Mouse (Mus musculus): Measurements from ENCODE around the gene Hhatl. TPM values are rescaled to one million over a fixed set of nuclear protein-coding genes. Genes with fewer than 3 reads are reported as not detected.

Gene Hhatl
- 5.1 and 5.2 TPM in 2 replicates for polyA plus RNA-seq (2012; rRNA removed)

DNA sequence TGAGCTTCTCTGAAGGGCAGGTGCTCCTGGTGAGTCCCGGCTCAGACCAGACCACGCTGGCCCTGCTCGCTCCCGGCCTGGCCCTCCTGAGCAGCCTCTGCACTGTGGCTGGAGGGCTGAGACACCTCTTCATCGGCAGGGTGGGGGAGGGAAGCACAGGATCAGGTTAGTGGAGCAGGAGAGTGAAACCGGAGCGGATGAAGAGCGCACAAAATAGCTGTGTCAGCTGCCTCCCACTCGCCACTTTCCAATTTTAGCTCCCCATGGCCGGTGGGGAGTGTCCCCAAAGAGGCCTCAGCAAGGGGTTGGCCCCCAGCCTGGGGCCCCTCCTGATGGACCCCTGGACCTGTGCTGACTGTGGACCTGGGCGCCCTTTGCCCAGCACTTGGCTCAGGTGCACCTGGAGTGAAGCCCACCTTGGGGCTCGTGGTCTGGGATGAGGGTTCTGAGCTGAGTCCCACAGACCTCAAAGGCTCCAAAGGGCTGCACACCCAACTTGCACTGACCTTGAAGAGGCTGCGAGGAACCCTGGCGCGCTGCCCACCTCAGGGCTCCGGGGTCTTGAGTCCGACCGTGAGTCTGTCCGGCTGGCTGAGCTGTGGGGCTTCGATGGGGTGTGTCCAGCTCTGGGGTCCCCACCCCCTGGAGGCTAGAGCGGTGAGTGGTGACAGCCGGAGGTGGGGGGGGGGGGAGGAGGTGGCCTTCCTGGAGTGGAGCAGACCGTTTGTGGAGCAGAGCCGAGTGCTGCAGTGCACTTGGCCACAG is at the start of gene Hhatl:
Gene Hhatl, minus strand, starts transcription at position 751 of the 765 bp plus-strand sequence.
- no peaks in the 10 kb centered on the region for H3K27me3 ChIP-seq (ENCODE audit: control insufficient read depth, insufficient read depth, low read length)
- no peaks in the 10 kb centered on the region for H3K4me1 ChIP-seq (ENCODE audit: control insufficient read depth, insufficient read depth, insufficient read length, low read length)
- TF ChIP-seq CTCF (IDR thresholded peaks at IDR 0.05; ENCODE audit: extremely low read depth, insufficient read length, insufficient replicate concordance, low read depth, low read length) (no peak), POLR2A (IDR thresholded peaks at IDR 0.05; ENCODE audit: low read depth, low read length) (no peak)
- no peaks in the 10 kb centered on the region for H3K36me3 ChIP-seq (ENCODE audit: control insufficient read depth, insufficient read depth, low read length)
- 53% methylated on average over 24 of the region's 24 CpGs for WGBS
- H3K27ac ChIP-seq (ENCODE audit: insufficient read depth, low read depth, low read length): no peak within 1 kb of the TSS
- no peak within 1 kb of the TSS for H3K4me3 ChIP-seq (ENCODE audit: low read depth, low read length)

DNA sequence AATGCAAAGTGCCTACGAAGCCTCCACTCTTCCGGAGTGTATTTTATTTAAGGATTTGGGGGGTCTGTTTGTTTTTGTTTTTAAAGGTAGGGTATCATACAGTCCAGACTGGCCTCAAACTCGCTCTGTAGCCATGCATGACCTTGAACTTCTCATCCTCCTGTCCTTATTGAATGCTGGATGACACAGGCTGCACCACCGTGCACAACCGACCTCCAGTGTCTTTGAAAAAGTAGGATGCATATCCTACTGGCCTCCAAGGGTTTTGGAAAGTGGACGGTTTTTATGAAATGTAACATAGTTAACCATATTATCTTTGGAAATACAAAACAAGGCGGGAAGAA is 47.3 kb upstream of the Hhatl start:
- no peak for TF ChIP-seq POLR2A (IDR thresholded peaks at IDR 0.05; ENCODE audit: low read depth, low read length)
- TF ChIP-seq CTCF (IDR thresholded peaks at IDR 0.05; ENCODE audit: extremely low read depth, insufficient read length, insufficient replicate concordance, low read depth, low read length): no peak
- Histone ChIP-seq H3K27ac (ENCODE audit: insufficient read depth, low read depth, low read length) (no peak overlapping the region), H3K4me1 (ENCODE audit: control insufficient read depth, insufficient read depth, insufficient read length, low read length) (peaks cover 2% of the 10 kb centered on the region; the same call in 1 of the 2 replicates), H3K27me3 (ENCODE audit: control insufficient read depth, insufficient read depth, low read length) (peaks cover 9% of the 10 kb centered on the region), H3K36me3 (ENCODE audit: control insufficient read depth, insufficient read depth, low read length) (no peaks in the 10 kb centered on the region), H3K4me3 (ENCODE audit: low read depth, low read length) (peak overlapping the region; percentile 43)
- WGBS: 34% methylated on average over 7 of the region's 7 CpGs

DNA sequence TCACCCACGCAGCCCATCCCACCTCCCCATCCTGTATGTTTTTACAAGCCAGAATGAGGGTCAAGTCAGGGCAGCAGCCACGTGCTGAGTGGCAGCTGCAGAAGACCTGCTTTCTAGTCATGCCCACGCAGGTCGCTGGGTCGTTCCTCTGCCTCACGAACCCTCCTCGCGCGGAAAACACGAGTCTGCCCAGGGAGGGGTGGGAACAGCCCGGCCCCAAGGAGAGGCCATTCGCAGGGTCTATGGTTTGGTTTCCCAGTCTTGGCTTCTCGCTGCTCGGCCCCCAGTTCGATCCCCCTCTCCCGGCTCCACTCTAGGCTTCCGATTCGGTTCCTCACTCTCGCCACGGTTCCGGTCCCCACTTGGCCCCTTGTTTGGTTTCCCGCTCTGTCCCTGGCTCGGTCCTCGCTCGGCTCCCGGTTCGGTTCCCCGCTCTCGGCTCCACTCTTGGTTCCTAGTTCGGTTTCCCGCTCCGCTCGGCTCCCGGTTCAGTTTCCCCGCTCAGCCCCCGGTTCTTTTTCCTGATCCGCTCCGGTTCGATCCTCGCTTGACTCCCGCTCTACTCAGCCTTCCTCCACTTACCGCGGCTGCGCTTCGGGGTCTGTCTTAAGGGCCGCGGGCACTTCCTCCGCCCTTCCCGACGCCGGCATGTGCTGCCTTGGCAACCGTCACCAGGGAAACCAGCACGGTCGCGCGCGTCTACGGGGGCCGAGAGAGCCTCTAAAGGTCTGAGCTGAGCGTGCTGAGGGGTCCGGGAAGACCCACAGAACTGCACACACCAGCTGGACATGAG is 46.7 kb upstream of the Hhatl start, which contains the start of gene Ccdc13:
Gene Ccdc13, minus strand, starts transcription at position 633 of the 793 bp plus-strand sequence.
- no peaks in the 10 kb centered on the region for H3K36me3 ChIP-seq (ENCODE audit: control insufficient read depth, insufficient read depth, low read length)
- H3K4me3 ChIP-seq (ENCODE audit: low read depth, low read length): peak within 1 kb of the TSS; percentile 43
- H3K27ac ChIP-seq (ENCODE audit: insufficient read depth, low read depth, low read length): no peak within 1 kb of the TSS
- no peak for TF ChIP-seq CTCF (IDR thresholded peaks at IDR 0.05; ENCODE audit: extremely low read depth, insufficient read length, insufficient replicate concordance, low read depth, low read length)
- no peak for TF ChIP-seq POLR2A (IDR thresholded peaks at IDR 0.05; ENCODE audit: low read depth, low read length)
- WGBS: 12% methylated on average over 61 of the region's 61 CpGs
- peaks cover 2% of the 10 kb centered on the region; the same call in 1 of the 2 replicates for H3K4me1 ChIP-seq (ENCODE audit: control insufficient read depth, insufficient read depth, insufficient read length, low read length)
- peaks cover 9% of the 10 kb centered on the region for H3K27me3 ChIP-seq (ENCODE audit: control insufficient read depth, insufficient read depth, low read length)

DNA sequence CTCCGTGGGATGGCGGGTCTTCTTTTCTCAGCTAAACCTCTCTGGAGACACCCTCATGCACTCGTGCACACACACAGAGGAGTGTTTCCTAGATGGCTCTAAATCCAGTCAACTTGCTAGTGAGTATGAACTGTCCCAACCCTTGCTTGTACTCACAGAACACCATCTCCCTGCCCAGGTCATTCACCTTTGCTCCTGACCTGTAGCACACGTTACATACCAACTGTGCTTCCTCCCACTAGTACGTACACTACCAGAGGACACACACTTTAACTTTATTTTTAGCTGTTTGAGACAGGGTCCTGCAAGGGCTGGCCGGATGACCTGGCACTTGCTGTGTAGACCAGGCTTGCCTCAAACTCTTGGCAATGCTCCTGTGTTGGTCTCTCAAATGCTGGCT is 45.7 kb upstream of the Hhatl start:
- no peak overlapping the region for H3K4me3 ChIP-seq (ENCODE audit: low read depth, low read length)
- H3K36me3 ChIP-seq (ENCODE audit: control insufficient read depth, insufficient read depth, low read length): no peaks in the 10 kb centered on the region
- no peak overlapping the region for H3K27ac ChIP-seq (ENCODE audit: insufficient read depth, low read depth, low read length)
- TF ChIP-seq CTCF (IDR thresholded peaks at IDR 0.05; ENCODE audit: extremely low read depth, insufficient read length, insufficient replicate concordance, low read depth, low read length): no peak
- no peak for TF ChIP-seq POLR2A (IDR thresholded peaks at IDR 0.05; ENCODE audit: low read depth, low read length)
- peaks cover 2% of the 10 kb centered on the region; the same call in 1 of the 2 replicates for H3K4me1 ChIP-seq (ENCODE audit: control insufficient read depth, insufficient read depth, insufficient read length, low read length)
- H3K27me3 ChIP-seq (ENCODE audit: control insufficient read depth, insufficient read depth, low read length): peaks cover 9% of the 10 kb centered on the region
- 84% methylated on average over 6 of the region's 6 CpGs for WGBS

DNA sequence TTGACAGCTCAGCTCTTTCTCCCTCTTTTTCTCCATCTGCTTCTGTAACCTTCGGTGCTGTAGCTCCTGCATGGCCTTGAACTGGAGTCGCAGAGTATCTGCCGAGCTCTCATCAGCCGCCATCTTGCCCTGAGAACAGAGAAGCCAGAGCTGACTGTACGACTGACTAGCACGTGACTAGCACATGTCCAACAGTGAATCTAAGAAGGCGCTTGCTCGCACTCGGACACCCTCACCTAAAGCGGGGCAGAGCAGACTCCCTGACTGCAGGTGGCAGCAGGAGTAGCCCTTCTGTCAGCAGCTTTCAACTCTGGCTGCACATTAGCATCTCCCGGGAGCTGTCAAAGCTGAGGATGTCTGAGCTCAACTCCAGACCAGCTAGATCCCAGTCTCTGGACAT is 41.5 kb upstream of the Hhatl start:
- WGBS: 76% methylated on average over 11 of the region's 11 CpGs
- H3K27ac ChIP-seq (ENCODE audit: insufficient read depth, low read depth, low read length): no peak overlapping the region
- H3K27me3 ChIP-seq (ENCODE audit: control insufficient read depth, insufficient read depth, low read length): no peaks in the 10 kb centered on the region
- no peak overlapping the region for H3K4me3 ChIP-seq (ENCODE audit: low read depth, low read length)
- no peaks in the 10 kb centered on the region for H3K36me3 ChIP-seq (ENCODE audit: control insufficient read depth, insufficient read depth, low read length)
- H3K4me1 ChIP-seq (ENCODE audit: control insufficient read depth, insufficient read depth, insufficient read length, low read length): no peaks in the 10 kb centered on the region
- TF ChIP-seq POLR2A (IDR thresholded peaks at IDR 0.05; ENCODE audit: low read depth, low read length) (no peak), CTCF (IDR thresholded peaks at IDR 0.05; ENCODE audit: extremely low read depth, insufficient read length, insufficient replicate concordance, low read depth, low read length) (no peak)

DNA sequence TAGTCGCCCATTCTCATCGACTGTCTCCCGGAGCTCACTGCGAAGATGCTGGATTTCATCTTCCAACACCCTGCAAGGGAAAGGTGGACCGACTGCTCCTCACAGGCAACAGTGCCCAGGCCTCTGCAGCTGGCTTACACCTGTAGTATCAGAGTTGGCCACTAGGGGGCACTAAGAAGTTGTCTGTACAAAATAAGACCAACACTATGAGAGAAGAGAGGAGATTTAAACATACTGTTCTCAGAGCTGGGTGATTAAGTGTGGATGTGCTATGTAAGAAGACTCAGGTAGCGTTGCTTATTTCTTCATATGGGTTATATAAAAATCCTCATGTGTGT is 38.6 kb upstream of the Hhatl start:
- WGBS: 24% methylated on average over 6 of the region's 6 CpGs
- H3K4me1 ChIP-seq (ENCODE audit: control insufficient read depth, insufficient read depth, insufficient read length, low read length): no peaks in the 10 kb centered on the region
- TF ChIP-seq POLR2A (IDR thresholded peaks at IDR 0.05; ENCODE audit: low read depth, low read length): no peak
- peak; percentile 73; the same call in 1 of the 2 replicates for TF ChIP-seq CTCF (IDR thresholded peaks at IDR 0.05; ENCODE audit: extremely low read depth, insufficient read length, insufficient replicate concordance, low read depth, low read length)
- H3K36me3 ChIP-seq (ENCODE audit: control insufficient read depth, insufficient read depth, low read length): no peaks in the 10 kb centered on the region
- no peaks in the 10 kb centered on the region for H3K27me3 ChIP-seq (ENCODE audit: control insufficient read depth, insufficient read depth, low read length)
- no peak overlapping the region for H3K27ac ChIP-seq (ENCODE audit: insufficient read depth, low read depth, low read length)
- no peak overlapping the region for H3K4me3 ChIP-seq (ENCODE audit: low read depth, low read length)

Measured in small intestine, adult 2 months (tissue).